Mouse (Mus musculus): ENCODE data around the gene Ccdc155.
"Not testable (repeated sequence)": the region's sequence is repeated elsewhere in the genome, so short reads cannot be mapped to it uniquely, and the experiment has no call there.

Ccdc155 gene

DNA sequence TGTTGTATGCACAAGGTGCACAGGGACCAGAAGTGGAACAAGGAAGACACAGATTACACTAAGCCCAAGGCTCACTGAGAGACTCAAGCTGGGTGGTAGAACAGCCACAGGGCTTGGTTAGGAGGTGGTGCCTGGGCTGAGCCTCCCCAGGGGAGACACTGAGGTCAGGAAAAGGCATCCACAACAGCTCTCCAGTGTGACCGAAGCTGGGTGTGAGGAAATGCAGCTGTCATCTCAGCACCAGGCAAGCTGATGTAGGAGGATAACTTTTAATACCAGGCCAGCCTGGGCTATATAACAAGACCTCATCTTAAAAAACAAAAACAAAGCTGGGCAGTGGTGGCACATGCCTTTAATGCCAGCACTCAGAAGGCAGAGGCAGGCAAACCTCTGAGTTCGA is 13.5 kb downstream of the Ccdc155 start:
- no peak for DNase-seq (ENCODE audit: low spot score)

- DNase-seq (ENCODE audit: low spot score): no peak
Observed at GRCm38 (mm10) chr7:45190186-45190585, 14.5 kb downstream of the Ccdc155 start.

GRCm38 (mm10) chr7:45189600-45189999 is 15.1 kb downstream of the Ccdc155 start:
- DNase-seq (ENCODE audit: low spot score): no peak

DNA sequence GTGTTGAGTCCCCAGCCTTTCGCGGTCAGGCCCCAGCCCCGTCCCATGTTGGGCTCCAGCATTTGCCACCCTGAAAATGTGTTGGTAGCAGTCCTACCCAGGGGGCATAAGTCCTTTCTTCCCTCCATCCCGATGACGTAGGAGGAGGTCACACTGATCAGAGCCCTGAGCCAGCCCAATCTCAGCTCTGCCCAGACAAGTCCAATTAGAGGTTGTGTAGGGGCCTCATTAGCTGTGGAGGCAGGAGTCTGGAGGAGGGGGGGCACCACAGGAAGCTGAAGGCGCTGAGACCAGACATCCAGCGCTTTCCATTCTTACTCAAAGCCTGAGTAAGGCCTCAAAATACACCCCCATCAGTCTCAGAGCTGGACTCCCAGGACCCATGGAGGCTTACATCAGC is 18.8 kb downstream of the Ccdc155 start:
- DNase-seq (ENCODE audit: low spot score): no peak

DNA sequence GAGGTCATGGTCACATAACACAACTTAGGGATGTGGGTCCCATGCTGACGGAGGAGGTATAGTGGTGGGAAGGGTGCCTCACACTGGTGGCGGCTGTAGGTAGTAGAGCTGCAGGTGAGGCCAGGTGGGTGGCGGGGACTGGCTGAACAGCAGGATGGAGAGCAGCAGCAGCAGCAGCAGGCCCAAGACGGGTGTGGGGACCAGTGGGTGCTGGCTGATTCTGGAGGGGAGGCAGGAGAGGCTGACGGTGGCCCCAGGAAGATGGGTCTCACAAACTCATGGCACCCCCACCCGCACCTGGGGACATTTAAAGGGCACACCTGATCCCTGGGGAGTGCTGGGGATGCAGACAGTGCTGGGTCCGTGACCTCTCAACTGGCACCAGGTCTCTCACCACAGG is 21.0 kb downstream of the Ccdc155 start:
- no peak for DNase-seq (ENCODE audit: low spot score)

- DNase-seq (ENCODE audit: low spot score): no peak
Observed at GRCm38 (mm10) chr7:45182606-45183005, 22.1 kb downstream of the Ccdc155 start.

- DNase-seq (ENCODE audit: low spot score): peak; percentile 72
Observed at GRCm38 (mm10) chr7:45182199-45182601, 22.5 kb downstream of the Ccdc155 start.

GRCm38 (mm10) chr7:45181540-45181939 is 23.2 kb downstream of the Ccdc155 start:
- no peak for DNase-seq (ENCODE audit: low spot score)

- DNase-seq (ENCODE audit: low spot score): no peak
Observed at GRCm38 (mm10) chr7:45180896-45181477, 23.7 kb downstream of the Ccdc155 start, which contains the start of gene Pth2. TSS of gene Pth2 (plus strand) at chr7:45180995.

GRCm38 (mm10) chr7:45179469-45179868 is 25.2 kb downstream of the Ccdc155 start, which contains the start of gene Gfy:
TSS of gene Gfy (minus strand) at chr7:45179569.
- DNase-seq (ENCODE audit: low spot score): no peak

GRCm38 (mm10) chr7:45178550-45178949 is 26.1 kb downstream of the Ccdc155 start:
- no peak for DNase-seq (ENCODE audit: low spot score)

- DNase-seq (ENCODE audit: low spot score): no peak
Observed at GRCm38 (mm10) chr7:45176356-45176755, 28.3 kb downstream of the Ccdc155 start.

DNA sequence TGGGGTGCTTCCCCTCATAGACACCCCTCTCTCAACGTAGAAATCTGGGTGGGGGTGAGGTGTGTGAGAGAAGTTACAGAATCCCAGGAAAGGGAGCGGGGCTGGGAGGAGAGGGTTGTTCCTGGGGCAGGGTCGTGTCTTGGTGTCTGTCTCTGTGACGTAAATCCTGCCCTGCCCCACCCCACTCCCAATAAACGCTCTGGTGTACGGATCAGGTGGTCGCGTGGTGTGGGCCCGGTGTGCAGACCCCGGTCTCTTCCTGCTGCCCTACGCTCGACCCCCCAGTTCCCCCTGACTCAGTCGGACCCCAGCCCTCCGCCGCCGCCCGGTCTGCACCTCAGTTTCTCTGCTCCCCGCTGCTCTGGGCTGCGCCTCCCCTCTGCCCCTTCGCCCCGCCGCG is 28.8 kb downstream of the Ccdc155 start:
- no peak for DNase-seq (ENCODE audit: low spot score)

- no peak for DNase-seq (ENCODE audit: low spot score)
Observed at GRCm38 (mm10) chr7:45175398-45175797, 29.3 kb downstream of the Ccdc155 start.

GRCm38 (mm10) chr7:45174567-45175280 is 30.0 kb downstream of the Ccdc155 start:
- no peak for DNase-seq (ENCODE audit: low spot score)

GRCm38 (mm10) chr7:45173772-45174171 is 30.9 kb downstream of the Ccdc155 start:
- not testable (repeated sequence) for DNase-seq (ENCODE audit: low spot score)

DNA sequence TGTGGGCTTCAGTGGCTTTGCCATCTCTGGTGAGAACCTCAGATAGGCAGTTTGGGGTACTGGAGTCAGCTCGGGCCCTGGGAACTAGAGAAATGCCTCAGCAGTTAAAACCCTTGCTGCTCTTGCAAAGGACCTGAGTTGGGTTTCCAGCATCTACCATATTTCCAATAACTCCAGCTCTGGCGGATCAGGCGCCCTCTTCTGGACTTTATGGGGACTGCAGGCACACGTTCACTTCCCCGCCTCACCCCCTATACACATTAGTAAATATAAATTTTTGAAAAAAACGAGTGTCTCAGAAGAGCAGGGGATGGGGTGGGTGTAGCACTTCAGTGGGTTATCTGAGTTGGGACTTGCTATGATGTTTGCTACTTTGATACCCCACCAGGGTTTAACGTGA is 31.7 kb downstream of the Ccdc155 start:
- DNase-seq (ENCODE audit: low spot score): no peak

GRCm38 (mm10) chr7:45169495-45169894 is 35.2 kb downstream of the Ccdc155 start:
- DNase-seq (ENCODE audit: low spot score): no peak

DNA sequence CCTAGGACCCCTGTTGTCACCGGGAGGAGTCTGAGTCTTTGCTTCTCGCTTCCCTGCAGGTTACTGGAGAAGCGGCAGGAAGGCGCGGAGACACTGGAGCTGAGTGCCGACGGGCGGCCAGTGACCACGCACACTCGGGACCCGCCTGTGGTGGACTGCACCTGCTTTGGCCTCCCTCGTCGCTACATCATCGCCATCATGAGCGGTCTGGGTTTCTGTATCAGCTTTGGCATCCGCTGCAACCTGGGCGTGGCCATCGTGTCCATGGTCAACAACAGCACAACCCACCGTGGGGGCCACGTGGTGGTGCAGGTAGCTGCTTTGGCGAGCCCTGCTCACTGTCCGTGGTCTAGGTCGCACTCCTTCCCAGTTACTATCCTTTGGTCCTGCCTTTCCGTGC is 36.0 kb downstream of the Ccdc155 start:
- DNase-seq (ENCODE audit: low spot score): no peak

- DNase-seq (ENCODE audit: low spot score): no peak
Observed at GRCm38 (mm10) chr7:45167761-45168445, 36.8 kb downstream of the Ccdc155 start.

GRCm38 (mm10) chr7:45166950-45167401 is 37.7 kb downstream of the Ccdc155 start:
- DNase-seq (ENCODE audit: low spot score): no peak

DNA sequence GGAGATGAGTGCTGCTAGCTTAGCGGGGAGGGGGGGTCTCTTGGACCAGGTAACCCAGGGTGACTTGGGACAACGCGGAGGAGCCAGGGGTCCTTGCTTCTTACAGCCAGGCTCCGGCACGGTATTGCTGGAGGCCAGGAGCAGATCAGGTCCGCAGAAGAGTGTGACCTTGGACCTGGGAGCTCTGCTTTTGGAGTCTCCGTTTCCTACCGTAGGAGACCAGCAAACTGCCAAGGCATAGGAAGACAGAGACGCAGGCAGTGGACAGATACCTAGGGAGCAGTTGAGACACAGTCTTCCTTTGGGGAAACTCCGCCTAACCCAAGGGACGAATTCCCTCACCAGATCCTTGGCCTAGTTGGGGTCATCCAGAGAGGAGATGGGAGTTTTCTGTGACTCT is 39.0 kb downstream of the Ccdc155 start:
- no peak for DNase-seq (ENCODE audit: low spot score)

GRCm38 (mm10) chr7:45164833-45165232 is 39.9 kb downstream of the Ccdc155 start:
- no peak for DNase-seq (ENCODE audit: low spot score)
